Mouse (Mus musculus): ENCODE measurements at regions not wholly inside any gene's neighbourhood (a gene's known extent, or its start where the extent isn't known, plus 50 kb on each side); places are given as distances from the start of the nearest gene placed in this dataset.

- DNase-seq = no peak
- WGBS = 85% methylated on average over 3 of the region's 3 CpGs
Observed at GRCm38 (mm10) chr17:54214804-54215203, 84.0 kb downstream of the Slc5a7 start.

GRCm38 (mm10) chr17:54201710-54202109, 97.1 kb downstream of the Slc5a7 start:
- Histone ChIP-seq H3K4me3 (replicated peaks; ENCODE audit: insufficient read depth, low read depth, low read length) (no peak overlapping the region), H3K27me3 (ENCODE audit: control insufficient read depth, insufficient read depth, low read length) (no peaks in the 10 kb centered on the region), H3K4me1 (ENCODE audit: control insufficient read depth, insufficient read depth, low read length) (no peaks in the 10 kb centered on the region), H3K27ac (ENCODE audit: insufficient read depth, low read length) (no peak overlapping the region)
- WGBS = 6% methylated on average over 3 of the region's 3 CpGs
- DNase-seq = no peak
- TF ChIP-seq POLR2A (IDR thresholded peaks at IDR 0.05; ENCODE audit: borderline replicate concordance, insufficient read depth, low read length) (no peak), CTCF (IDR thresholded peaks at IDR 0.05; ENCODE audit: borderline replicate concordance, insufficient read depth, low read depth, low read length) (no peak)

More at GRCm38 (mm10) chr17:54214804-54215203, 84.0 kb downstream of the Slc5a7 start:
- Histone ChIP-seq H3K27ac (ENCODE audit: insufficient read depth, low read length) (no peak overlapping the region), H3K4me3 (replicated peaks; ENCODE audit: insufficient read depth, low read depth, low read length) (no peak overlapping the region), H3K27me3 (ENCODE audit: control insufficient read depth, insufficient read depth, low read length) (no peaks in the 10 kb centered on the region), H3K4me1 (ENCODE audit: control insufficient read depth, insufficient read depth, low read length) (no peaks in the 10 kb centered on the region)
- TF ChIP-seq CTCF (IDR thresholded peaks at IDR 0.05; ENCODE audit: borderline replicate concordance, insufficient read depth, low read depth, low read length) (no peak), POLR2A (IDR thresholded peaks at IDR 0.05; ENCODE audit: borderline replicate concordance, insufficient read depth, low read length) (no peak)

- DNase-seq = no peak
- no peak overlapping the region for H3K4me3 ChIP-seq (replicated peaks; ENCODE audit: insufficient read depth, low read depth, low read length)
- H3K27me3 ChIP-seq (ENCODE audit: control insufficient read depth, insufficient read depth, low read length) = no peaks in the 10 kb centered on the region
- no peaks in the 10 kb centered on the region for H3K4me1 ChIP-seq (ENCODE audit: control insufficient read depth, insufficient read depth, low read length)
- H3K27ac ChIP-seq (ENCODE audit: insufficient read depth, low read length) = no peak overlapping the region
- 26% methylated on average over 3 of the region's 3 CpGs for WGBS
- TF ChIP-seq CTCF (IDR thresholded peaks at IDR 0.05; ENCODE audit: borderline replicate concordance, insufficient read depth, low read depth, low read length) = no peak
- no peak for TF ChIP-seq POLR2A (IDR thresholded peaks at IDR 0.05; ENCODE audit: borderline replicate concordance, insufficient read depth, low read length)
Observed at GRCm38 (mm10) chr17:54192231-54192573, 106.6 kb downstream of the Slc5a7 start.

- Histone ChIP-seq H3K27me3 (ENCODE audit: control insufficient read depth, insufficient read depth, low read length) (no peaks in the 10 kb centered on the region), H3K4me3 (replicated peaks; ENCODE audit: insufficient read depth, low read depth, low read length) (no peak overlapping the region), H3K27ac (ENCODE audit: insufficient read depth, low read length) (no peak overlapping the region), H3K4me1 (ENCODE audit: control insufficient read depth, insufficient read depth, low read length) (no peaks in the 10 kb centered on the region)
- no peak for TF ChIP-seq POLR2A (IDR thresholded peaks at IDR 0.05; ENCODE audit: borderline replicate concordance, insufficient read depth, low read length)
- no peak for TF ChIP-seq CTCF (IDR thresholded peaks at IDR 0.05; ENCODE audit: borderline replicate concordance, insufficient read depth, low read depth, low read length)
- DNase-seq = peak; percentile 16 to 44
- WGBS = 11% methylated on average over 5 of the region's 5 CpGs
Observed at GRCm38 (mm10) chr17:54191526-54192230, 107.2 kb downstream of the Slc5a7 start.

GRCm38 (mm10) chr17:54188997-54189553, 109.8 kb downstream of the Slc5a7 start:
- H3K4me1 ChIP-seq (ENCODE audit: control insufficient read depth, insufficient read depth, low read length) = no peaks in the 10 kb centered on the region
- no peak overlapping the region for H3K27ac ChIP-seq (ENCODE audit: insufficient read depth, low read length)
- no peaks in the 10 kb centered on the region for H3K27me3 ChIP-seq (ENCODE audit: control insufficient read depth, insufficient read depth, low read length)
- no peak for TF ChIP-seq CTCF (IDR thresholded peaks at IDR 0.05; ENCODE audit: borderline replicate concordance, insufficient read depth, low read depth, low read length)
- TF ChIP-seq POLR2A (IDR thresholded peaks at IDR 0.05; ENCODE audit: borderline replicate concordance, insufficient read depth, low read length) = no peak
- H3K4me3 ChIP-seq (replicated peaks; ENCODE audit: insufficient read depth, low read depth, low read length) = no peak overlapping the region
- DNase-seq = no peak

- no peaks in the 10 kb centered on the region for H3K4me1 ChIP-seq (ENCODE audit: control insufficient read depth, insufficient read depth, low read length)
- H3K27me3 ChIP-seq (ENCODE audit: control insufficient read depth, insufficient read depth, low read length) = no peaks in the 10 kb centered on the region
- TF ChIP-seq POLR2A (IDR thresholded peaks at IDR 0.05; ENCODE audit: borderline replicate concordance, insufficient read depth, low read length) (no peak), CTCF (IDR thresholded peaks at IDR 0.05; ENCODE audit: borderline replicate concordance, insufficient read depth, low read depth, low read length) (no peak)
- H3K4me3 ChIP-seq (replicated peaks; ENCODE audit: insufficient read depth, low read depth, low read length) = no peak overlapping the region
- DNase-seq = no peak
- H3K27ac ChIP-seq (ENCODE audit: insufficient read depth, low read length) = no peak overlapping the region
Observed at GRCm38 (mm10) chr17:54182073-54182472, 116.8 kb downstream of the Slc5a7 start.

GRCm38 (mm10) chr17:54180563-54180962, 118.3 kb downstream of the Slc5a7 start:
- no peak for DNase-seq

GRCm38 (mm10) chr17:54170762-54171161, 128.1 kb downstream of the Slc5a7 start:
- WGBS = 74% methylated on average over 1 of the region's 1 CpGs
- H3K4me3 ChIP-seq (replicated peaks; ENCODE audit: insufficient read depth, low read depth, low read length) = no peak overlapping the region
- no peaks in the 10 kb centered on the region for H3K4me1 ChIP-seq (ENCODE audit: control insufficient read depth, insufficient read depth, low read length)
- H3K27me3 ChIP-seq (ENCODE audit: control insufficient read depth, insufficient read depth, low read length) = no peaks in the 10 kb centered on the region
- H3K27ac ChIP-seq (ENCODE audit: insufficient read depth, low read length) = no peak overlapping the region
- TF ChIP-seq CTCF (IDR thresholded peaks at IDR 0.05; ENCODE audit: borderline replicate concordance, insufficient read depth, low read depth, low read length) (no peak), POLR2A (IDR thresholded peaks at IDR 0.05; ENCODE audit: borderline replicate concordance, insufficient read depth, low read length) (no peak)
- no peak for DNase-seq

More at GRCm38 (mm10) chr17:54180563-54180962, 118.3 kb downstream of the Slc5a7 start:
- WGBS = 97% methylated on average over 2 of the region's 2 CpGs
- no peaks in the 10 kb centered on the region for H3K4me1 ChIP-seq (ENCODE audit: control insufficient read depth, insufficient read depth, low read length)
- no peak overlapping the region for H3K27ac ChIP-seq (ENCODE audit: insufficient read depth, low read length)
- H3K4me3 ChIP-seq (replicated peaks; ENCODE audit: insufficient read depth, low read depth, low read length) = no peak overlapping the region
- H3K27me3 ChIP-seq (ENCODE audit: control insufficient read depth, insufficient read depth, low read length) = no peaks in the 10 kb centered on the region
- TF ChIP-seq CTCF (IDR thresholded peaks at IDR 0.05; ENCODE audit: borderline replicate concordance, insufficient read depth, low read depth, low read length) (no peak), POLR2A (IDR thresholded peaks at IDR 0.05; ENCODE audit: borderline replicate concordance, insufficient read depth, low read length) (no peak)

Measured in cerebellum, adult 2 months (tissue).